Mouse (Mus musculus): ENCODE data around the gene Ung.
A peak's percentile ranks its signal among the peaks of the same experiment; 100 is the strongest.

Ung gene

GRCm38 (mm10) chr5:114173458-114173857, 43.3 kb downstream of the Ung start:
- no peak for DNase-seq

GRCm38 (mm10) chr5:114173877-114174581, 43.8 kb downstream of the Ung start:
- DNase-seq: no peak

- DNase-seq: no peak
These were observed 44.5 kb downstream of the Ung start for GRCm38 (mm10) chr5:114174639-114175038.

- peak; percentile 61 to 63 for DNase-seq
These were observed 45.5 kb downstream of the Ung start for GRCm38 (mm10) chr5:114175596-114176171.

GRCm38 (mm10) chr5:114176548-114177400, 46.6 kb downstream of the Ung start:
- DNase-seq: no peak

GRCm38 (mm10) chr5:114177966-114178719, 48.0 kb downstream of the Ung start:
- DNase-seq: no peak

- no peak for DNase-seq
These were observed 49.4 kb downstream of the Ung start for GRCm38 (mm10) chr5:114179541-114179940.

- no peak for DNase-seq
These were observed 53.3 kb downstream of the Ung start for GRCm38 (mm10) chr5:114183493-114183892.

GRCm38 (mm10) chr5:114187108-114187507, 56.9 kb downstream of the Ung start:
- DNase-seq: no peak
